Mouse (Mus musculus) liver, postnatal 0 days (tissue): ENCODE measurements around the gene Pcgf5. TPM values are rescaled to one million over a fixed set of nuclear protein-coding genes. Genes with fewer than 3 reads are reported as not detected.

Experiments used
- ATAC-seq: fragments of 200-750 bp; cut with Nextera tagmentation; 2 replicates; pipeline ENCODE4 v1.8.0; 2017; ENCODE audit warnings: mild to moderate bottlenecking, moderate library complexity
- DNase-seq: peaks from one replicate; pipeline ENCODE4 v3.0.0-alpha.2; 2016
- H3K27ac ChIP-seq: fragments of 300-500 bp; sonication (generic); 2 replicates; pipeline ENCODE4 v1.5.1; 2014; ENCODE audit warnings: antibody characterized with exemption, moderate library complexity, mild to moderate bottlenecking, low read depth
- H3K27me3 ChIP-seq: fragments of 300-500 bp; sonication (generic); 2 replicates; pipeline ENCODE4 v1.6.1; 2014; ENCODE audit warnings: low read length, control low read depth, mixed read lengths; ENCODE audit not compliant: insufficient read depth
- H3K36me3 ChIP-seq: fragments of 300-500 bp; sonication (generic); replicated peaks from 2 replicates; pipeline ENCODE4 v1.6.1; 2014; ENCODE audit warnings: mild to moderate bottlenecking, control low read depth, low read length, moderate library complexity, mixed read lengths; ENCODE audit not compliant: insufficient read depth
- H3K4me1 ChIP-seq: fragments of 300-500 bp; sonication (generic); 2 replicates; pipeline ENCODE4 v1.6.1; 2014; ENCODE audit warnings: antibody characterized with exemption, mild to moderate bottlenecking, control low read depth; ENCODE audit not compliant: insufficient read depth
- H3K4me2 ChIP-seq: fragments of 300-500 bp; sonication (generic); 2 replicates; pipeline ENCODE4 v1.6.1; 2014; ENCODE audit warnings: low read depth, mild to moderate bottlenecking, low read length, moderate library complexity, mixed read lengths
- H3K4me3 ChIP-seq: fragments of 300-500 bp; sonication (generic); 2 replicates; pipeline ENCODE4 v1.5.1; 2014; ENCODE audit warnings: low read depth, low read length
- H3K9ac ChIP-seq: fragments of 300-500 bp; sonication (generic); replicated peaks from 2 replicates; pipeline ENCODE4 v1.6.1; 2014; ENCODE audit warnings: mild to moderate bottlenecking, moderate library complexity
- H3K9me3 ChIP-seq: fragments of 300-500 bp; sonication (generic); 2 replicates; pipeline ENCODE4 v1.6.1; 2016; ENCODE audit warnings: mild to moderate bottlenecking, control low read depth, low read length, mixed read lengths
- CTCF ChIP-seq: sonication (generic); IDR thresholded peaks from 2 replicates; pipeline ENCODE4 v1.5.1; 2016; ENCODE audit warnings: antibody characterized with exemption, low read depth
- EP300 ChIP-seq: IDR thresholded peaks from 2 replicates; pipeline ENCODE4 v1.6.1; 2016; ENCODE audit warnings: antibody characterized with exemption, low read depth, mild to moderate bottlenecking
- WGBS: fragments of 180-500 bp; shearing (Covaris S2); extraction: QIAGEN DNeasy Blood & Tissue Kit; methylation state at CpG from one replicate; pipeline ENCODE4 v1.1.7; 2014; ENCODE audit not compliant: insufficient replicate concordance; 5-methylcytosine and 5-hydroxymethylcytosine counted together
- polyA plus RNA-seq: library from polyadenylated mRNA; unstranded; fragments of >200 nt; fragmentation: Nextera tagmentation; extraction: Ambion mirVana; gene quantifications from 2 replicates; pipeline ENCODE4 v1.2.1, GENCODE M21; 2015

The Pcgf5 gene
- polyA plus RNA-seq, 1 experiment from 2014 or later: 14.7 TPM

GRCm38 (mm10) chr19:36477684-36478083, 129.6 kb downstream of the Pcgf5 start:
- no peak overlapping the region for H3K4me2 ChIP-seq
- no peak overlapping the region for H3K27ac ChIP-seq
- H3K9me3 ChIP-seq: no peaks in the 10 kb centered on the region
- no peak for ATAC-seq
- H3K4me3 ChIP-seq: no peak overlapping the region
- no peak for TF ChIP-seq EP300
- TF ChIP-seq CTCF: no peak
- no peak for DNase-seq
- WGBS: 49% methylated on average over 5 of the region's 5 CpGs
- no peaks in the 10 kb centered on the region for H3K27me3 ChIP-seq
- no peaks in the 10 kb centered on the region for H3K4me1 ChIP-seq
- no peaks in the 10 kb centered on the region for H3K36me3 ChIP-seq
- H3K9ac ChIP-seq: no peak overlapping the region

DNA sequence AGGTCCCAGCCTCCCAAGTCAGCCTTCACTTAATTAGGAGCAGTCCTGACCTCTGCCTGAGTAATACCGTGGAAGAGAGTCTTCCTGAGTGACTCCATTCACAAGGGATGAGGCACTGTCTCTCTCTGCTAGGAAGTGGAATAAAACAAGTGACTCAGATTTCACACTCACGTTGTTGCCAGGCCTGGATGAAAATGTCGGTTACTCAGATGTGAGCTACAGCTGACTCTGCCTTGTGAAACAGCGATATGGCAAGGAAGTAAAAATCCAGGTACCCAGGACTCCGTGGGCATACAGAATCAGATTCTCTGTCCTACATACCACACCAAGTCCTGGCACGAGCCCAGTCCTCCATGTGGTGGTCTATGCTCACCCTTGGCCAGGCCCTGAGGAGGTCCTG, 142.8 kb downstream of the Pcgf5 start:
- H3K27me3 ChIP-seq: no peaks in the 10 kb centered on the region
- ATAC-seq (no peak), DNase-seq (no peak)
- H3K27ac ChIP-seq: no peak overlapping the region
- 0 out of 2 replicates have a peak, but pooled peaks cover 3% of the 10 kb centered on the region for H3K9me3 ChIP-seq
- no peak overlapping the region for H3K4me2 ChIP-seq
- H3K4me1 ChIP-seq: no peaks in the 10 kb centered on the region
- H3K36me3 ChIP-seq: no peaks in the 10 kb centered on the region
- TF ChIP-seq CTCF: no peak
- TF ChIP-seq EP300: no peak
- no peak overlapping the region for H3K9ac ChIP-seq
- 72% methylated on average over 6 of the region's 6 CpGs for WGBS
- no peak overlapping the region for H3K4me3 ChIP-seq

GRCm38 (mm10) chr19:36495555-36495954, 147.4 kb downstream of the Pcgf5 start:
- DNase-seq: no peak
- no peaks in the 10 kb centered on the region for H3K4me1 ChIP-seq
- H3K36me3 ChIP-seq: no peaks in the 10 kb centered on the region
- ATAC-seq: no peak
- H3K4me2 ChIP-seq: no peak overlapping the region
- TF ChIP-seq EP300 (no peak), CTCF (no peak)
- no peak overlapping the region for H3K9ac ChIP-seq
- H3K9me3 ChIP-seq: no peaks in the 10 kb centered on the region
- 33% methylated on average over 3 of the region's 3 CpGs for WGBS
- no peak overlapping the region for H3K4me3 ChIP-seq
- H3K27ac ChIP-seq: no peak overlapping the region
- no peaks in the 10 kb centered on the region for H3K27me3 ChIP-seq

DNA sequence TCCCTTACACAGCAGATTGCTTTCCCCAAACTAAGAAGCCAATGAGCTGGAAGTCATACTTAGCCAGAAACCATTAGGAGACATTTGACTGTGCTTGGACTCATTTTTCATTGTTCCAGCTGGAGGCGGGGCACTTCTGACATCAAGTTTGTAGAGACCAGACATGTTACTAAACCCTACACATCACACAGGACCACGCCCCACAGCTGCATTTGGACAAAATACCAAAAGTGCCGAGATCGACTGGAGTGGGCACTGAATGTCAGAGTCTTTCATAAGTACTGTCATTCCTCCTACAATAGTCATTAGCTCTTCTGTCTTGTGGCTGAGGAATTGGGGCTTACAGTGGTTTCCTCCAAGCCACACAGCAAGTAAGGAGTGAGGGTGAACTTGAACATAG, 148.4 kb downstream of the Pcgf5 start:
- Histone ChIP-seq H3K27ac (no peak overlapping the region), H3K27me3 (no peaks in the 10 kb centered on the region), H3K9me3 (no peaks in the 10 kb centered on the region), H3K9ac (no peak overlapping the region), H3K4me1 (no peaks in the 10 kb centered on the region), H3K4me3 (no peak overlapping the region), H3K4me2 (no peak overlapping the region), H3K36me3 (no peaks in the 10 kb centered on the region)
- no peak for ATAC-seq
- no peak for DNase-seq
- 64% methylated on average over 4 of the region's 4 CpGs for WGBS
- TF ChIP-seq EP300: no peak
- TF ChIP-seq CTCF: no peak

- no peak for DNase-seq
- H3K27me3 ChIP-seq: no peaks in the 10 kb centered on the region
- no peak overlapping the region for H3K9ac ChIP-seq
- ATAC-seq: no peak
- no peak overlapping the region for H3K27ac ChIP-seq
- no peak overlapping the region for H3K4me2 ChIP-seq
- no peaks in the 10 kb centered on the region for H3K36me3 ChIP-seq
- TF ChIP-seq EP300 (no peak), CTCF (no peak)
- no peaks in the 10 kb centered on the region for H3K4me1 ChIP-seq
- H3K9me3 ChIP-seq: no peaks in the 10 kb centered on the region
- no peak overlapping the region for H3K4me3 ChIP-seq
- 67% methylated on average over 4 of the region's 4 CpGs for WGBS
Observed at GRCm38 (mm10) chr19:36497067-36497466, 149.0 kb downstream of the Pcgf5 start.

DNA sequence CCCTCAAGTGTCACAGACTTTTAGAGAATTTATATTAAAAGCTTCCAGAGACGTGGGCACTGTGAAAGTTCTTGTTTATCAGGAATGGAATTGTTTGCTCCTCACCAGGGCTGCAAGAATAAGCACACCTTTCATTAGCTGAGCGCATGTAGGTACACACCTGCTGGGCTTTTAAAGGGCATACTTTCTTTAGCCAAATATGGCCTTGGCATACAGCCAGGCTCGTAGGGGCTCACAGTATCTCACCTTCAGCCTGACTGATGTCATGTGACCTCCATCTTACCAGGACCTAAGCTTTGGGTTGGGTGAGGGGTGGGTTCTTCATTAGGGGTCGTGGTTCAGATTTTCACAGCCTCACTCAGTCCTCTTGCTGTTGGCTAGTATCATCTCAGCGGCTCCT, 149.6 kb downstream of the Pcgf5 start:
- no peak overlapping the region for H3K27ac ChIP-seq

GRCm38 (mm10) chr19:36504716-36505115, 156.6 kb downstream of the Pcgf5 start:
- no peaks in the 10 kb centered on the region for H3K4me1 ChIP-seq
- TF ChIP-seq EP300 (no peak), CTCF (no peak)
- 73% methylated on average over 2 of the region's 2 CpGs for WGBS

More for the DNA sequence above, 149.6 kb downstream of the Pcgf5 start:
- 63% methylated on average over 5 of the region's 5 CpGs for WGBS
- no peaks in the 10 kb centered on the region for H3K27me3 ChIP-seq
- no peak for DNase-seq
- H3K4me2 ChIP-seq: no peak overlapping the region
- no peak for ATAC-seq
- H3K4me3 ChIP-seq: no peak overlapping the region
- H3K36me3 ChIP-seq: no peaks in the 10 kb centered on the region
- H3K4me1 ChIP-seq: no peaks in the 10 kb centered on the region
- H3K9me3 ChIP-seq: no peaks in the 10 kb centered on the region
- no peak for TF ChIP-seq CTCF
- no peak for TF ChIP-seq EP300
- no peak overlapping the region for H3K9ac ChIP-seq

More at GRCm38 (mm10) chr19:36504716-36505115, 156.6 kb downstream of the Pcgf5 start:
- no peak for DNase-seq
- no peaks in the 10 kb centered on the region for H3K27me3 ChIP-seq
- H3K36me3 ChIP-seq: no peaks in the 10 kb centered on the region
- no peak overlapping the region for H3K4me2 ChIP-seq
- H3K27ac ChIP-seq: no peak overlapping the region
- no peaks in the 10 kb centered on the region for H3K9me3 ChIP-seq
- no peak overlapping the region for H3K9ac ChIP-seq
- no peak overlapping the region for H3K4me3 ChIP-seq
- no peak for ATAC-seq

Other genes with a start within 250 kb of the Pcgf5 start
- gene Ankrd1, start 228.2 kb upstream of the Pcgf5 start, polyA plus RNA-seq: 0.07 and 0.11 TPM in 2 replicates
- gene Hectd2, start 206.3 kb downstream of the Pcgf5 start, polyA plus RNA-seq: 0.69 and 1.00 TPM in 2 replicates